Mouse (Mus musculus) lung, postnatal 0 days (tissue): ENCODE data around the gene Ap2b1. TPM values are rescaled to one million over a fixed set of nuclear protein-coding genes. Genes with fewer than 3 reads are reported as not detected.

Experiments used
- ATAC-seq: fragments of 200-750 bp; cut with Nextera tagmentation; 2 replicates; pipeline ENCODE4 v1.8.0; 2017; ENCODE audit warnings: moderate library complexity
- DNase-seq: peaks from one replicate; pipeline ENCODE4 v3.0.0-alpha.2; 2016; ENCODE audit warnings: low spot score
- H3K27ac ChIP-seq: fragments of 300-500 bp; sonication (generic); 2 replicates; pipeline ENCODE4 v1.5.1; 2014; ENCODE audit warnings: antibody characterized with exemption, mild to moderate bottlenecking, low read length, mixed read lengths
- H3K27me3 ChIP-seq: fragments of 300-500 bp; sonication (generic); replicated peaks from 2 replicates; pipeline ENCODE4 v1.6.1; 2014; ENCODE audit warnings: low read length, mixed read lengths; ENCODE audit not compliant: insufficient read depth
- H3K36me3 ChIP-seq: fragments of 300-500 bp; sonication (generic); 2 replicates; pipeline ENCODE4 v1.6.1; 2014; ENCODE audit warnings: low read length, mixed read lengths; ENCODE audit not compliant: insufficient read depth
- H3K4me1 ChIP-seq: fragments of 300-500 bp; sonication (generic); 2 replicates; pipeline ENCODE4 v1.6.1; 2014; ENCODE audit warnings: antibody characterized with exemption, low read depth, low read length, mixed read lengths; ENCODE audit not compliant: insufficient read depth
- H3K4me2 ChIP-seq: fragments of 300-500 bp; sonication (generic); replicated peaks from 2 replicates; pipeline ENCODE4 v1.6.1; 2014; ENCODE audit warnings: low read depth, mild to moderate bottlenecking, low read length, moderate library complexity, mixed read lengths
- H3K4me3 ChIP-seq: fragments of 300-500 bp; sonication (generic); 2 replicates; pipeline ENCODE4 v1.5.1; 2014; ENCODE audit warnings: low read depth, low read length
- H3K9ac ChIP-seq: fragments of 300-500 bp; sonication (generic); replicated peaks from 2 replicates; pipeline ENCODE4 v1.6.1; 2014; ENCODE audit warnings: low read depth, mild to moderate bottlenecking
- H3K9me3 ChIP-seq: fragments of 300-500 bp; sonication (generic); 2 replicates; pipeline ENCODE4 v1.6.1; 2016; ENCODE audit warnings: low read length, mixed read lengths
- CTCF ChIP-seq: IDR thresholded peaks from 2 replicates; pipeline ENCODE4 v1.5.1; 2016; ENCODE audit warnings: antibody characterized with exemption, mild to moderate bottlenecking
- EP300 ChIP-seq: IDR thresholded peaks from 2 replicates; pipeline ENCODE4 v1.6.1; 2016; ENCODE audit warnings: antibody characterized with exemption, mild to moderate bottlenecking, control low read depth
- WGBS: fragments of 180-500 bp; shearing (Covaris S2); extraction: QIAGEN DNeasy Blood & Tissue Kit; methylation state at CpG from one replicate; pipeline ENCODE4 v1.1.7; 2014; 5-methylcytosine and 5-hydroxymethylcytosine counted together
- polyA plus RNA-seq: library from polyadenylated mRNA; unstranded; fragments of >200 nt; fragmentation: Nextera tagmentation; extraction: Ambion mirVana; gene quantifications from 2 replicates; pipeline ENCODE4 v1.2.1, GENCODE M21; 2015

Gene Ap2b1
- polyA plus RNA-seq, 1 experiment from 2014 or later, result 26.5 TPM

DNA sequence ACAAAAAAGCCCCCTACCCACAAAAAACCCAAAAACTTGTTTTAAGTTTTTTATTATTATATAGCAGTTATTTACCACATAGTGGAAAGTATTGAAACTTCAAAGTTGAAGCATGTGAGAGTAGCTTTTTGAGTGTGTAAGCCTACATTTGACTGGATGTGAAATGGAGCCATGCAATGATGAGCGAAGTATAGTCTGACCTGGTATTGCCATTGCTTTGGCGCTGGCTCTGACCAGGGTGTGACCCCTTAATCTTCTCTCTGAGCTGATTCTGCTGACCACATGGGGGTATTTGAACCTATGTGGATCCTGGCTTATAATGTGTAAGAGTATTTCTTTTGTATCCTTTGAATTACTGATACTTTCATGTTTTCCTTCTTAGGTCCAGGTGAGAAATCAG lies 4.7 kb upstream of the Ap2b1 start:
- Histone ChIP-seq H3K36me3 (no peaks in the 10 kb centered on the region), H3K9me3 (no peaks in the 10 kb centered on the region), H3K4me3 (no peak overlapping the region), H3K27me3 (no peaks in the 10 kb centered on the region), H3K9ac (no peak overlapping the region), H3K4me2 (no peak overlapping the region), H3K4me1 (peaks cover 6% of the 10 kb centered on the region; the same call in 1 of the 2 replicates), H3K27ac (no peak overlapping the region)
- ATAC-seq, result no peak
- WGBS, result 98% methylated on average over 2 of the region's 2 CpGs
- TF ChIP-seq EP300 (no peak), CTCF (no peak)
- DNase-seq, result no peak

DNA sequence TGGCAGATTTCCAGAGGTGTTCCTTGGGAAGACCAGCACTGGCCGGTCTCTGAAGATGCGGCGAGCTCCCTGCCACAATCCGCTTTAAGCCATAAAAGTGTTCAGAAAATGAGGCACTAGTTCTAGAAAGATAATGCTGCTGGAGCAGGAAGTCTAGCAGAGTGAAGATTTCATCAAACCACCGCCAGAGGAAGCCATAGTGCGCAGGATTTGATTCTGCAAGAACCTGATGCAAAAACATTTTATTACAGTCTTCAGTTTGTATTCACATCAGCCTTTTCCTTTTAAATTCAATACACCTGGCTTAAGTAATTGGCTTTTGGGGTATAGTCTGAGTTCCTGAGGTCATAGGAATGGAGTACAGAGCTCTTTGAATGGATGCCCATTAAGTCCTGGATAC lies 1.0 kb upstream of the Ap2b1 start:
- DNase-seq, result peak; percentile 22
- 73% methylated on average over 6 of the region's 6 CpGs for WGBS
- Histone ChIP-seq H3K9ac (no peak overlapping the region), H3K27me3 (no peaks in the 10 kb centered on the region), H3K4me3 (peak overlapping the region; percentile 87; the same call in 1 of the 2 replicates), H3K4me2 (peak overlapping the region; percentile 73), H3K27ac (no peak overlapping the region; the same call in 1 of the 2 replicates), H3K4me1 (peaks cover 6% of the 10 kb centered on the region; the same call in 1 of the 2 replicates), H3K36me3 (no peaks in the 10 kb centered on the region), H3K9me3 (no peaks in the 10 kb centered on the region)
- no peak for TF ChIP-seq CTCF
- no peak for TF ChIP-seq EP300
- no peak for ATAC-seq

DNA sequence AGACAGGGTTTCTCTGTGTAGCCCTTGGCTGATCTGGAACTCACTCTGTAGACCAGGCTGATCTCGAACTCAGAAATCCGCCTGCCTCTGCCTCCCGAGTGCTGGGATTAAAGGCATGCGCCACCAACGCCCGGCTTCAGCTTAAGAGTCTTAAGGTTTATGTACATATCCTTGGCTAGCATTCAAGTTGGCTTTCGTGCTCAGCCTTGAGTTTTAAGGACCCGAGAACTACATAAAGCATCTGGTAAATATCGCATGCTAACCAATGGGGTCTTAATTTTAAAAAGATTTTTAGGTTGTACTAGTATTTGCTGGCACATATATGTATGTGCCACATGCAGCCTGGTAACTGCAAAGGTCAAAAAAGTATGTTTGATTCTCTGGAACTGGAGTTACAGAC lies 900 bp downstream of the Ap2b1 start:
- peaks cover 4% of the 10 kb centered on the region; the same call in 1 of the 2 replicates for H3K4me1 ChIP-seq
- no peak overlapping the region for H3K9ac ChIP-seq
- DNase-seq (no peak), ATAC-seq (no peak)
- WGBS, result 72% methylated on average over 9 of the region's 9 CpGs
- H3K27ac ChIP-seq, result no peak overlapping the region
- no peak overlapping the region for H3K4me2 ChIP-seq
- no peak overlapping the region for H3K4me3 ChIP-seq
- H3K27me3 ChIP-seq, result no peaks in the 10 kb centered on the region
- no peaks in the 10 kb centered on the region for H3K36me3 ChIP-seq
- H3K9me3 ChIP-seq, result no peaks in the 10 kb centered on the region
- TF ChIP-seq CTCF, result no peak
- no peak for TF ChIP-seq EP300

DNA sequence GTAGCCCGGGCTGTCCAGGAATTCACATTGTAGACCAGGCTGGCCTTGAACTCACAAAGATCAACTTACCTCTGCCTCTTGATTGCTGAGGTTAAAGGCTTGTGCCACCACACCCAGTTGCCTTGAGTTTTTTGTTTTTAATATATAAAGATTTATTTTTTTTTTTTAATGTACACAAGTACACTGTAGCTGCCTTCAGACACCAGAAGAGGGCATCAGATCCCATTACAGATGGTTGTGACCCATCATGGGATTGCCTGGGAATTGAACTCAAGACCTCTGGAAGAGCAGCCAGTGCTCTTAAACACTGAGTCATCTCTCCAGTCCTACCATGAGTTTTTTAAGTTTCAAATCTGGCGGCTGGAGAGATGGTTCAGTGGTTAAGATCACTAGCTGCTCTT lies 2.6 kb downstream of the Ap2b1 start:
- no peak for DNase-seq
- no peak overlapping the region for H3K9ac ChIP-seq
- no peaks in the 10 kb centered on the region for H3K36me3 ChIP-seq
- H3K4me2 ChIP-seq, result no peak overlapping the region
- H3K27me3 ChIP-seq, result no peaks in the 10 kb centered on the region
- H3K27ac ChIP-seq, result no peak overlapping the region
- no peak overlapping the region for H3K4me3 ChIP-seq
- ATAC-seq, result no peak
- peaks cover 4% of the 10 kb centered on the region; the same call in 1 of the 2 replicates for H3K4me1 ChIP-seq
- H3K9me3 ChIP-seq, result no peaks in the 10 kb centered on the region
- 59% methylated on average over 2 of the region's 2 CpGs for WGBS
- no peak for TF ChIP-seq EP300
- TF ChIP-seq CTCF, result peak; percentile 21; the same call in 1 of the 2 replicates

DNA sequence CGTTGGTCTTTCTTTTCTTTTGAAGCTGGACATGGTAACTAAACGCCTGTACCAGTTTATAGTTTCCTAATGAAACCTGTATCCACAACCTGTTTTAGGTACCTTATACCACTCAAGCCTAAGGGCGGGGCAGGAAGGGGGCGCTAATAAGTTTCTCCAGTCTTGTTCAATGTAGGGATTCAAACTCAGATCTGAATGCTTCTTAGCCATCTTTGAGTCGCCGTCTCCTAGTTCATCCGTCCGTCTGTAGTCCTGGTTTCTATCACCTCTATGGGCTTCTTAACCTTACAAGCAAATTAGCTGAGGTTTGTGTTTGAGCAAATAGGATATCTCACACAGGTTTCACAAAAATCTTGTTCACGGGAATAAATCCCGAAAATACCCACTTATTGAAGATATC lies 3.3 kb downstream of the Ap2b1 start:
- H3K9ac ChIP-seq, result peak overlapping the region; percentile 92
- ATAC-seq, result no peak
- H3K4me3 ChIP-seq, result peak overlapping the region; percentile 98
- H3K36me3 ChIP-seq, result no peaks in the 10 kb centered on the region
- no peaks in the 10 kb centered on the region for H3K9me3 ChIP-seq
- peaks cover 4% of the 10 kb centered on the region; the same call in 1 of the 2 replicates for H3K4me1 ChIP-seq
- peak overlapping the region; percentile 96 for H3K27ac ChIP-seq
- DNase-seq, result peak; percentile 28
- H3K4me2 ChIP-seq, result peak overlapping the region; percentile 71
- no peaks in the 10 kb centered on the region for H3K27me3 ChIP-seq
- TF ChIP-seq CTCF (peak; percentile 35), EP300 (no peak)
- WGBS, result 6% methylated on average over 10 of the region's 10 CpGs

DNA sequence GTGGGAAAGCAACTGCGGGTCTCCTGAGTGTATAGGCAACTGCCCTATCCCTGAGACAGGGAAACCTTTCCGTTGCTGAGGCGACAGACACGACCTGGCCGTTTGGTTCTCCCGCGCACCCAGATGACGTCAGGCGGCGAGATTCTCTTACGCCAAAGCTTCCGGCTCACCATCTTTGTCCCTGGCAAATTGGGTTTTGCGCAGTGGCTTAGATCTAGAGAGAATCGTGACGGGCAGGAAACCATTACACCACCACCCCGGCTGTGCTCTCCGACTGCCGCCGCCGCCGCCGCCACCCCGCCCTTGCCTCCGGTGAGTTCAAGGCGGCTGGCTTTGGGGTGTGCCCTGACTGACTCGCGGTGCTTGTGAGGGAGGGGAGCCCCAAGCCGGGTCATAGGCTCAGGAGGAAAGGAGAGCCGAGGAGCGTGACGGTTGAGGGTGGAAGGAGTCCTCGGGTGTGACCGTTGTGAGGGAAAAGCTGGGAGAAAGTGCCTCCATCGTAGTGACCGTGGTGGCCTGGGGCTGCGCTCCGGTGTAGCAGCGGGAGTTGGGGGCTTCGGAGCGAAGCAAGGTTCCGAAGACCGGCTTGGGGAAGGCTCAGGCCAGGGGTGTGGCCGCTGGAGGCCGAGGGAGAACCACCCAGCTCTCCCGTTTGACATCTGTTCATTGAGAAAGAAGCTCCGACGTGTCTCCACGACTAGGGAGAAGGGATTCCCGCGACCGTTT lies 3.9 kb downstream of the Ap2b1 start, which contains the start of gene Pex12:
Gene Pex12, minus strand, starts transcription at position 61 of the 726 bp plus-strand sequence.
- WGBS, result 1% methylated on average over 51 of the region's 51 CpGs
- H3K9me3 ChIP-seq, result no peaks in the 10 kb centered on the region

More for the DNA sequence above, 3.9 kb downstream of the Ap2b1 start, which contains the start of gene Pex12:
- DNase-seq (peak; percentile 98), ATAC-seq (peak; percentile 83)
- peak within 1 kb of the TSS; percentile 71 for H3K4me2 ChIP-seq
- no peaks in the 10 kb centered on the region for H3K36me3 ChIP-seq
- peak within 1 kb of the TSS; percentile 96 for H3K27ac ChIP-seq
- no peaks in the 10 kb centered on the region for H3K27me3 ChIP-seq
- H3K9ac ChIP-seq, result peak within 1 kb of the TSS; percentile 92
- TF ChIP-seq CTCF (no peak), EP300 (peak; percentile 21; the same call in 1 of the 2 replicates)
- peak within 1 kb of the TSS; percentile 98 for H3K4me3 ChIP-seq
- peaks cover 4% of the 10 kb centered on the region; the same call in 1 of the 2 replicates for H3K4me1 ChIP-seq
